Mouse (Mus musculus) hindbrain, postnatal 0 days (tissue): ENCODE measurements around the gene Mical2. TPM values are rescaled to one million over a fixed set of nuclear protein-coding genes. Genes with fewer than 3 reads are reported as not detected.

Experiments
- ATAC-seq: fragments of 200-750 bp; cut with Nextera tagmentation; 2 replicates; pipeline ENCODE4 v1.8.0; 2017; ENCODE audit warnings: mild to moderate bottlenecking, moderate TSS enrichment, moderate library complexity
- DNase-seq: peaks from one replicate; pipeline ENCODE4 v3.0.0-alpha.2; 2015; ENCODE audit warnings: low spot score
- H3K27ac ChIP-seq: fragments of 300-500 bp; sonication (generic); 2 replicates; pipeline ENCODE4 v1.5.1; 2014; ENCODE audit warnings: mild to moderate bottlenecking
- H3K27me3 ChIP-seq: fragments of 300-500 bp; sonication (generic); 2 replicates; pipeline ENCODE4 v1.6.1; 2014; ENCODE audit warnings: low read length, mixed read lengths; ENCODE audit not compliant: insufficient read depth
- H3K36me3 ChIP-seq: fragments of 300-500 bp; sonication (generic); 2 replicates; pipeline ENCODE4 v1.6.1; 2014; ENCODE audit warnings: low read length, mixed read lengths; ENCODE audit not compliant: insufficient read depth
- H3K4me1 ChIP-seq: fragments of 300-500 bp; sonication (generic); 2 replicates; pipeline ENCODE4 v1.6.1; 2014; ENCODE audit warnings: antibody characterized with exemption, low read length, mixed read lengths; ENCODE audit not compliant: insufficient read depth
- H3K4me2 ChIP-seq: fragments of 300-500 bp; sonication (generic); 2 replicates; pipeline ENCODE4 v1.6.1; 2014; ENCODE audit warnings: low read depth, mild to moderate bottlenecking, low read length, moderate library complexity, mixed read lengths
- H3K4me3 ChIP-seq: fragments of 300-500 bp; sonication (generic); 2 replicates; pipeline ENCODE4 v1.5.1; 2014; ENCODE audit warnings: low read length
- H3K9ac ChIP-seq: fragments of 300-500 bp; sonication (generic); replicated peaks from 2 replicates; pipeline ENCODE4 v1.6.1; 2014; ENCODE audit warnings: mild to moderate bottlenecking, low read length, moderate library complexity, mixed read lengths
- H3K9me3 ChIP-seq: fragments of 300-500 bp; sonication (generic); 2 replicates; pipeline ENCODE4 v1.6.1; 2016; ENCODE audit warnings: low read length, mixed read lengths
- CTCF ChIP-seq: IDR thresholded peaks from 2 replicates; pipeline ENCODE4 v1.5.1; 2016; ENCODE audit warnings: antibody characterized with exemption, control low read depth, low read depth
- WGBS: fragments of 180-500 bp; shearing (Covaris S2); extraction: QIAGEN DNeasy Blood & Tissue Kit; methylation state at CpG from one replicate; pipeline ENCODE4 v1.1.7; 2014; 5-methylcytosine and 5-hydroxymethylcytosine counted together
- polyA plus RNA-seq: library from polyadenylated mRNA; unstranded; fragments of >200 nt; fragmentation: Nextera tagmentation; extraction: Ambion mirVana; gene quantifications from 2 replicates; pipeline ENCODE4 v1.2.1, GENCODE M21; 2015
- total RNA-seq: library from RNA; depleted of rRNA; stranded (reverse); fragments of >200 nt; gene quantifications from 2 replicates; pipeline ENCODE4 v1.2.3, GENCODE M21; 2014

The Mical2 gene
- total and polyA plus RNA-seq, 2 experiments from 2014 or later: 6.4 to 16.5 TPM

GRCm38 (mm10) chr7:112446498-112446897 lies 220.8 kb downstream of the Mical2 start:
- no peak for ATAC-seq
- no peak for TF ChIP-seq CTCF

DNA sequence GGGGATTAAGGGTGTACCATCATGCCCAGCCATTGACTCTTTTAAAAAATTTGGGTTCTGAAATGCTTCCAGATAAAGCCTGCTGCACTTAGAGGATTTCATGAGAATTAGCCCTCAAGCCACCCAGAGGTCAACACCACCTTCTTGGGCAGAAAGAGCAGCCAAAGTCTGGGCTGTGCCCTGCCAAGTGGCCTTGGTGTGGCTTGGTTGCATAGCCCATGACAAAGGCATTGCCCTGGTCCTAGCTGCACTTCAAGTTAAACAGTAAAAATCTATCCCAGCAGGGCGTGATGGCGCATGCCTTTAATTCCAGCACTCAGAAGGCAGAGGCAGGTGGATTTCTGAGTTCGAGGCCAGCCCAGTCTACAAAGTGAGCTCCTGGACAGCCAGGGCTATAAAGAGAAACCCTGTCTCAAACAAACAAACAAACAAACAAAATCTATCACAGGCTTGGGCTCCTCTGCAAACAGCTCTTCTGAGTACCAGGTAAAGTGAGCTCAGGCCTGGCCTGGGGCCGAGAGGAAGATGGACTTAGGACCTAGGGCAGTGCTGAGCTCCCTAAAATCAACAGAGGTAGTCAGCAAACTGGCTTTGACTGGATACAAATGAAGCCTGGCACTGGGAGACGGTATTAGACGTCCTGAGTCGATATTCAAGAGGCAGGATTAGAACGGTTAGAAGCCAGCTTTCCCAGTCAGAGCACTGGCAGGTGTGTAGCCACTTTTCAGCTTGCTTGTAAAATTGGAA lies 224.5 kb downstream of the Mical2 start:
- WGBS: 77% methylated on average over 8 of the region's 8 CpGs
- H3K9ac ChIP-seq: no peak overlapping the region
- no peaks in the 10 kb centered on the region; the same call in 1 of the 2 replicates for H3K4me1 ChIP-seq
- ATAC-seq (no peak), DNase-seq (no peak)
- H3K9me3 ChIP-seq: no peaks in the 10 kb centered on the region
- no peaks in the 10 kb centered on the region for H3K27me3 ChIP-seq
- no peak overlapping the region for H3K27ac ChIP-seq
- no peak overlapping the region for H3K4me2 ChIP-seq
- H3K36me3 ChIP-seq: no peaks in the 10 kb centered on the region
- H3K4me3 ChIP-seq: no peak overlapping the region
- TF ChIP-seq CTCF: no peak

More at GRCm38 (mm10) chr7:112446498-112446897, 220.8 kb downstream of the Mical2 start:
- Histone ChIP-seq H3K4me3 (no peak overlapping the region), H3K27ac (no peak overlapping the region), H3K4me2 (no peak overlapping the region), H3K27me3 (no peaks in the 10 kb centered on the region), H3K9me3 (no peaks in the 10 kb centered on the region), H3K4me1 (peaks cover 11% of the 10 kb centered on the region), H3K9ac (no peak overlapping the region), H3K36me3 (no peaks in the 10 kb centered on the region)
- DNase-seq: no peak
- WGBS: 88% methylated on average over 4 of the region's 4 CpGs

- H3K4me1 ChIP-seq: no peaks in the 10 kb centered on the region; the same call in 1 of the 2 replicates
- no peaks in the 10 kb centered on the region for H3K27me3 ChIP-seq
- ATAC-seq (no peak), DNase-seq (no peak)
- H3K27ac ChIP-seq: no peak overlapping the region
- H3K4me3 ChIP-seq: no peak overlapping the region
- no peaks in the 10 kb centered on the region for H3K36me3 ChIP-seq
- no peak for TF ChIP-seq CTCF
- H3K9ac ChIP-seq: no peak overlapping the region
- WGBS: 63% methylated on average over 5 of the region's 5 CpGs
- H3K4me2 ChIP-seq: no peak overlapping the region
- no peaks in the 10 kb centered on the region for H3K9me3 ChIP-seq
Measured at GRCm38 (mm10) chr7:112452471-112452870, 226.8 kb downstream of the Mical2 start.

DNA sequence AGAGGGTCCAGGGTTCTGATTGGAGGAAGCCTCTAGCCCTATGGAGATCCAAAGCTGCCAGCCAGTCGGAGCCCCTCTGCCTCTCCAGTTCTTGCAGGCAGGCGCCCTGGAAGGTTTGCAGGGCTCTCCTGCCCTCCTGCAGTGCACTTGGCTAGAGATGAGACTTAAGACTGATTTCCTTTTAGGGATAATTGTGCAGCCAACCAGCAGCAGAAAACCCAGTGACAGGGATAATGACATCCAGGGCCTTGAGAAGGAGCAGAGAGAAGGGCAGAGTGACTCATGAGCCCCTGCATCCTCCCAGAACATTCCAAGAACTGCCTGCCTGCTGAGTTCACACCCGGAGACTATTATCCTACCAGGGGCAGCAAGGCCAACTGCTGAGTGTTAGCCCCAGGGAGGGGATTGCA lies 228.2 kb downstream of the Mical2 start:
- no peaks in the 10 kb centered on the region for H3K27me3 ChIP-seq
- no peak overlapping the region for H3K4me3 ChIP-seq
- H3K9ac ChIP-seq: no peak overlapping the region
- no peaks in the 10 kb centered on the region for H3K4me1 ChIP-seq
- no peaks in the 10 kb centered on the region for H3K9me3 ChIP-seq
- H3K4me2 ChIP-seq: no peak overlapping the region
- H3K27ac ChIP-seq: no peak overlapping the region
- ATAC-seq: no peak
- no peak for TF ChIP-seq CTCF
- no peaks in the 10 kb centered on the region for H3K36me3 ChIP-seq
- DNase-seq: no peak
- WGBS: 23% methylated on average over 3 of the region's 3 CpGs

- DNase-seq (no peak), ATAC-seq (no peak)
- WGBS: 61% methylated on average over 6 of the region's 6 CpGs
- H3K4me2 ChIP-seq: no peak overlapping the region
- H3K9ac ChIP-seq: no peak overlapping the region
- H3K4me1 ChIP-seq: no peaks in the 10 kb centered on the region
- H3K27me3 ChIP-seq: no peaks in the 10 kb centered on the region
- no peaks in the 10 kb centered on the region for H3K36me3 ChIP-seq
- H3K27ac ChIP-seq: no peak overlapping the region
- H3K9me3 ChIP-seq: no peaks in the 10 kb centered on the region
- no peak for TF ChIP-seq CTCF
- H3K4me3 ChIP-seq: no peak overlapping the region
Measured at GRCm38 (mm10) chr7:112454380-112454779, 228.7 kb downstream of the Mical2 start.

DNA sequence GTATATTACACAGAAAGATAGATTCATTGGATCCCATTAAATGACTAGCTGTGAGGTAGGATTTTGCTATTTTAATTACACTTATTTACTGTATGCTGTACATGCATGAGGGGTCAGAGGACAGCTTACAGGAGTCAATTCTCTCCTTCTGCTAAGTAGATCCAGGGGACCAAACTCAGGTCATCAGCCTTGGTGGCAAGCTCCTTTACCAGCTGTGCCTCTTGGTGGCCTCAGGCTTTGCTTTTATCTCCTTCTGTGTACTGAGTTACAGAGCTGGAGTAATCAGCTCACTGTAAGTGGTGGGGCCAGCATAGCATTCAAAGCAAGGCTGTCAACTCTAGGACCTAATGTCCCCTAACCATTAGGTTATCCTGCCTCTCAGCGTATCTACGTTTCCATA lies 229.3 kb downstream of the Mical2 start:
- no peak for ATAC-seq
- TF ChIP-seq CTCF: no peak
- Histone ChIP-seq H3K4me3 (no peak overlapping the region), H3K4me1 (no peaks in the 10 kb centered on the region), H3K27ac (no peak overlapping the region), H3K4me2 (no peak overlapping the region), H3K27me3 (no peaks in the 10 kb centered on the region), H3K36me3 (no peaks in the 10 kb centered on the region), H3K9ac (no peak overlapping the region), H3K9me3 (no peaks in the 10 kb centered on the region)
- 91% methylated on average over 2 of the region's 2 CpGs for WGBS
- DNase-seq: no peak

DNA sequence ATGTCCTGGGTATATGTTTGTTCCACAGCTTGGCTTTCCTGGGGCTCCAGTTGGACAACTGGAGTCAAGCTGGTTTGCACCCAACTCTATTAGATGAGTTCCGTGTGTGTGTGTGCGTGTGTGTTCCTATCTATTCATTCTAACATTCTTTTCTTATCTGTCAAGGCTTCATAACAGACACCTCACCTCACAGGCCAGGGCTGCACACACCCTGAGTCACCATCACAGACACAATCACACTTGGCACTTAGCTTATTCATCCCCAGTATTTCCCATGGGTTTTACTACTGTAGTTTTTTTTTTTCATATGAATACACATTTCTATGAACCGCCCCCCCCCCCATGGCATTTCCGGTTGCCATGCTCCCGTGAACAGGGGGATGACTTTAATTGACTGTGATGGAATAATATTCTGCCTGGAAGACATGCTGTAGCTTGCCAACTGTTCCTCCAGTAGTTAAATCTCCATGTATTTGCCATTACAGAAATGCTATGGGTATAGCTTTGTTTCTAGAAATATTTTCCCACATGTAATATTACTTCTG lies 230.0 kb downstream of the Mical2 start:
- Histone ChIP-seq H3K4me1 (no peaks in the 10 kb centered on the region), H3K9me3 (no peaks in the 10 kb centered on the region), H3K4me3 (no peak overlapping the region), H3K27ac (no peak overlapping the region), H3K9ac (no peak overlapping the region), H3K4me2 (no peak overlapping the region), H3K36me3 (no peaks in the 10 kb centered on the region), H3K27me3 (no peaks in the 10 kb centered on the region)
- TF ChIP-seq CTCF: no peak
- no peak for DNase-seq
- no peak for ATAC-seq
- 69% methylated on average over 5 of the region's 5 CpGs for WGBS
